Mouse (Mus musculus) layer of hippocampus, adult 2 months (tissue): ENCODE measurements around the gene Fbxw17. TPM values are rescaled to one million over a fixed set of nuclear protein-coding genes. Genes with fewer than 3 reads are reported as not detected.

Source experiments
- DNase-seq, 2 experiments: peaks; one replicate each; pipeline ENCODE4 v3.0.0; 2022; ENCODE audit warnings: low spot score in 2 of 2
- H3K27ac ChIP-seq: fragments of 200-600 bp; 2 replicates; pipeline ENCODE4 v1.8.1; 2022
- H3K4me3 ChIP-seq: fragments of 200-600 bp; 2 replicates; pipeline ENCODE4 v1.8.1; 2022; ENCODE audit warnings: mild to moderate bottlenecking
- CTCF ChIP-seq: fragments of 200-600 bp; conservative IDR thresholded peaks from 2 replicates; pipeline ENCODE4 v1.8.1; 2022; ENCODE audit warnings: antibody characterized with exemption, mild to moderate bottlenecking, moderate library complexity
- total RNA-seq, 2 experiments: library from RNA; stranded (reverse); gene quantifications; 2 replicates each; pipeline ENCODE4 v1.2.3; 2021

The Fbxw17 gene
- total RNA-seq, 2 experiments from 2014 or later = 19.7 to 19.9 TPM

GRCm38 (mm10) chr13:50464621-50465562 lies 47.2 kb downstream of the Fbxw17 start:
- no peak overlapping the region for H3K27ac ChIP-seq
- H3K4me3 ChIP-seq = peak overlapping the region; percentile 13; the same call in 1 of the 2 replicates

DNA sequence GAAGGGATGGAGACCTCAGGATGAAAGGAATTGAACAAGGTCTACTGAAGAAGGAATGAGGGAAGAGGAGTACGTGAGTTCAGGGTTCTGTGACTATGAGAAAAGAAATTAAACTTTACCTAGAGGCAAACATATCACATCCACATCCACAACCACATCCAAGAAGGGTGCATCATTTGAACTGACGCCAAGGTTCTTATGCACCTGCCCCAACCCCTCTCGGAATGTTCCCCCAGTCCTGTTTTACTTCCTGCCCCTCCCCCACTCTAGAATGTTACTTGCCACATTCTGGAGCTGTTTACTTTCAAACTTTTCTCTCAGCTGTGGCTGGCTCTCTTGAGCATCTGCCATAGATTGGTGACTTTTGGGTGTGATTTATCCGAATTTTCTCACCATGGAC lies 49.3 kb downstream of the Fbxw17 start, which contains the start of gene Nutm2:
Gene Nutm2, plus strand, starts transcription at position 301 of the 400 bp plus-strand sequence.
- no peak for TF ChIP-seq CTCF
- Histone ChIP-seq H3K4me3 (no peak within 1 kb of the TSS), H3K27ac (no peak within 1 kb of the TSS)
- no peak for DNase-seq

More at GRCm38 (mm10) chr13:50464621-50465562, 47.2 kb downstream of the Fbxw17 start:
- TF ChIP-seq CTCF = no peak
- DNase-seq = no peak

Other genes starting within 250 kb of the Fbxw17 start
- not detected for gene Gm906, start 167.6 kb upstream of the Fbxw17 start, total RNA-seq
- not detected for gene Gm47429, start 26.0 kb downstream of the Fbxw17 start, total RNA-seq
- not detected for gene Nutm2, start 49.4 kb downstream of the Fbxw17 start, total RNA-seq
- gene Gm904, start 225.4 kb downstream of the Fbxw17 start, total RNA-seq = not detected